Mouse (Mus musculus) small intestine, adult 2 months (tissue): Measurements from ENCODE around the gene Osgep.

ENCODE experiments used
- CTCF ChIP-seq: fragments of 200-500 bp; IDR thresholded peaks from 2 replicates; pipeline ENCODE4 v1.5.1; 2012; ENCODE audit warnings: low read depth, mild to moderate bottlenecking, control low read depth, inconsistent platforms, low read length, moderate library complexity, mixed read lengths; ENCODE audit not compliant: insufficient replicate concordance, insufficient read length; ENCODE audit errors: extremely low read depth
- POLR2A ChIP-seq: fragments of 200-500 bp; IDR thresholded peaks from 2 replicates; pipeline ENCODE4 v1.6.1; 2012; ENCODE audit warnings: low read depth, mild to moderate bottlenecking, control low read depth, inconsistent platforms, low read length, moderate library complexity

DNA sequence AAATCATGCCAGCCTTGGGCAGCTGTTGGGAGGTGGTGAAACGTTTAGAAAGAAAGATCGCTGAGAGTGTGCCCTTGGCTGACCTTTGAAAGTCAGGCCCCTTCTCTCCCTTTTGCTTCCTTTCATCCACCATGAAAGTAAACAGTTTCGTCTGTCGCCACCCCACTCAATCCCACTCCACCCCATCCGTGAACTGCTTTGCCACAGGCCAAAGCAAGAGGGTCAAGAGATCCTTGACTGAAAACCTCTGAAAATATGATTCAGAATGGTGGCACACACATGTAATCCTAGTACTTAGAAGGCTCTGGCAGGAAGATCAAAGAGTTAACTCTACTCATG, 53.9 kb downstream of the Osgep start:
- no peak for TF ChIP-seq CTCF
- TF ChIP-seq POLR2A, result no peak
